Mouse (Mus musculus) frontal cortex, postnatal 14 days (tissue): ENCODE measurements around the gene Aqp11.

ENCODE experiments used
- DNase-seq, 2 experiments: peaks; one replicate each; pipeline ENCODE4 v3.0.0; 2022; ENCODE audit warnings: low spot score in 2 of 2

Aqp11 gene

GRCm38 (mm10) chr7:97747787-97748497 is 9.9 kb upstream of the Aqp11 start:
- DNase-seq: peak; percentile 71 to 84

- no peak for DNase-seq
These were observed 9.2 kb upstream of the Aqp11 start for GRCm38 (mm10) chr7:97747176-97747707.

DNA sequence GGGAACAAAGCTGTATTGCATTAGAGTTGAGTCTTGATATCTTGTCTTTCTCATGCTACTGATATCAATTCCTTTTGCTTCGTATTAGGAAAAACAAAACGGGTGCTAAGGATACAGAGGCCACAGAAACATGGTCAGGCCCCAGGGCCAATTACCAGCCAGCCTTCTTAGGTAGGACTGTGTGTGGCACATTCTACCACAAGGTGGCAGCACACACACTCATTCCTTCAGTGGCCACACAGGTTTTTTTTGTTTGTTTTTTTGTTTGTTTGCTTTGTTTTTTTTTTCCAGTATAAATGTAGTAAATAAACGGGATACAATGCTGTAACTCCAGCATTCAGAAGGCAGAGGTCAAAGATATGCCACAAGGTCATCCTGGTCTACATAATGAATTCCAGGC is 7.2 kb upstream of the Aqp11 start:
- DNase-seq: peak in 1 of 2 experiments; percentile 52

GRCm38 (mm10) chr7:97741756-97742291 is 3.7 kb upstream of the Aqp11 start:
- DNase-seq: no peak

GRCm38 (mm10) chr7:97740948-97741347 is 2.9 kb upstream of the Aqp11 start:
- DNase-seq: no peak

DNA sequence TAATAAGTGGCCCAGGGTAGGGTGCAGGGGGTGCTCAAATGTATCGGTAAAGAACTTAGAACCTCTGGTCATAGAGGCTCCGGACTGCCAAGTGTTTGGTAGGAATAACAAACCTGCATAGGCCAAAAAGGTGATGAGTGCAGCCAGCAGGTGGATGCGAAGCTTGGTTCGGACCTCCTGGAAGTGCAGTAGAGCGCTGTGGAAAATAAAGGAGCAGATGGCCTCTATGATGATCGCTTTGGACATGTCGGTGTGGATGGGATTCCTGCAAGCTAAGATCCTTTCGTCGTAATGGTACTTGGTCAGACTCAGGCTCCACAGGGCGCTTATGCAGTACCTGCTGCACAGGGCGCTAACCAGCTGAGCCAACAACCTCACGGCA is 842 bp downstream of the Aqp11 start:
- DNase-seq: no peak

GRCm38 (mm10) chr7:97735886-97736420 is 2.1 kb downstream of the Aqp11 start:
- no peak for DNase-seq

- DNase-seq: no peak
These were observed 3.1 kb downstream of the Aqp11 start for GRCm38 (mm10) chr7:97735021-97735420.

- DNase-seq: no peak
These were observed 4.5 kb downstream of the Aqp11 start for GRCm38 (mm10) chr7:97733606-97734005.

DNA sequence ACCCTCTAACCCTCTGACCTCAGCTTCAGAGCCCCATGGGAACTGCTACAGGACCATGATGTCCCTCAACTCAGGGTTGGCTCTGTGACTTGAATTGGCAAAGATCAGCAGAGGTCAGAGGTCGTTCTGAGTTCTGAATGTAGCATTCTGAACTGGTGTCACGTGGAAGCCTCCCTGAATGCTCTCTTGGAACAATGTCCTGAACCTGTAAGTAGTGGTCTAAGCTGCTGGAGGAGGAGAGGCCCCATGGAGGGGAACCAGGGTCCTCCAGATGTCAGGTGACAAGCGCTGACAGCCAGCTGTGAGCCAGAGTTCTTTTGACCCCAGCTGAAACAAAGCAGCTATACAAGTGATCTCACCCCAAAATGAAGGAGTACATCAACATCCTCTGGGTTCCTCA is 7.7 kb downstream of the Aqp11 start:
- DNase-seq: no peak

GRCm38 (mm10) chr7:97728666-97729614 is 9.1 kb downstream of the Aqp11 start:
- DNase-seq: no peak

DNA sequence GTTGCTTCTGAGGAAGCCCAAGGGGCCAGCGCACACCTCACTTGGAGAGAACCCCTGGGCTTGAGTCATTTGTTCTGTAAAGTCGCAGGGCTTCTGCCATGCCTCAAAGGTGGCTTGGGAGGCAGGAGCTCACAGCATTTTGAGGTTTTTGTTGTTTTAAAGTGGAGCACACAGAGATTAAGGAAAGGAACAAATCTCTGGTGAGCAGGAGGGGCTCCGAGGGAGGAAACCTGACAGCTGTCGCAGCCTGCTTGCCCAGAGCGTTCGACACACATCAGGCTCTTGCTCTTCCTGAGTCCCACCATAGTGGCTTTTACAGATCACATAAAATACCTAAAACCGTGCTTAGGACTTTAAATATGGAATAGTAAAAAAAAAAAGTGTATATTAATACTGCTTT is 11.3 kb downstream of the Aqp11 start:
- no peak for DNase-seq

DNA sequence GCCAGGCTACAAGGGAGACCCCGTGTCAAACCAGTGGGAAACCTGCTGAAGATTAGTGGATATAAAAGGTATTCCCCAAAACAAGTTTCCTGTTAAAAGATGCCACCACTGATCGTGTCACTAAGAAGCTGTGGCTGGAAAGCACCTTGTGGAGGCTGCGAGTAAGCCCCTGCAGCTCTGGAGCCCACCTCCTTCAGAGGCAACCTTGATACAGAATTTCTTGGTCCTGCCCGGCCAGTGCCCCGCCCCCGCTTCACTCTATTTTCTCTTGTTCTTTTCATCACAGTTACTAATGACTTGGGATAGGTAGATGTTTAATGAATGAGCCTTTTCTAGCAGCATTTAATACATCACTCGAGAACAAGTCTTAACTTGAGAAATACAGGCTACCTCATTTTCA is 12.0 kb downstream of the Aqp11 start:
- no peak for DNase-seq

DNA sequence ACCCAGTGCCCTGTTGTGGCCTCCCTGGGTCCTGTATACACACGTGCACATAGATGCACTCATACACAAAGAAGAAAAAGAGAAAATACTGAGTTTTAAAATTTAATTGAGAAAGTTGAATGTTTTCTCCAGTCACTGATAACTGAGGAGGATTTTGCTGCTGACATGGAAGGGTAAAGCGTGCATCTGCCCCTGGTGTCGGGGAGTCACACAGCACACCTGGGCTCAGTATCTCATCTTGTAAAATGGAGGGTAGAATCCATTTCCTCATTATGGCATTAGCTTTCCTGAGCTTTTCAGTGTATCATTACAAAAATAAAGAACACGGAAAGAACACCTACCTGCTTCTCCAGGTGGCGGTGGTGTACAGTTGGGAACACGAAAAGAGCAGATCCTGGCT is 12.7 kb downstream of the Aqp11 start:
- no peak for DNase-seq

DNA sequence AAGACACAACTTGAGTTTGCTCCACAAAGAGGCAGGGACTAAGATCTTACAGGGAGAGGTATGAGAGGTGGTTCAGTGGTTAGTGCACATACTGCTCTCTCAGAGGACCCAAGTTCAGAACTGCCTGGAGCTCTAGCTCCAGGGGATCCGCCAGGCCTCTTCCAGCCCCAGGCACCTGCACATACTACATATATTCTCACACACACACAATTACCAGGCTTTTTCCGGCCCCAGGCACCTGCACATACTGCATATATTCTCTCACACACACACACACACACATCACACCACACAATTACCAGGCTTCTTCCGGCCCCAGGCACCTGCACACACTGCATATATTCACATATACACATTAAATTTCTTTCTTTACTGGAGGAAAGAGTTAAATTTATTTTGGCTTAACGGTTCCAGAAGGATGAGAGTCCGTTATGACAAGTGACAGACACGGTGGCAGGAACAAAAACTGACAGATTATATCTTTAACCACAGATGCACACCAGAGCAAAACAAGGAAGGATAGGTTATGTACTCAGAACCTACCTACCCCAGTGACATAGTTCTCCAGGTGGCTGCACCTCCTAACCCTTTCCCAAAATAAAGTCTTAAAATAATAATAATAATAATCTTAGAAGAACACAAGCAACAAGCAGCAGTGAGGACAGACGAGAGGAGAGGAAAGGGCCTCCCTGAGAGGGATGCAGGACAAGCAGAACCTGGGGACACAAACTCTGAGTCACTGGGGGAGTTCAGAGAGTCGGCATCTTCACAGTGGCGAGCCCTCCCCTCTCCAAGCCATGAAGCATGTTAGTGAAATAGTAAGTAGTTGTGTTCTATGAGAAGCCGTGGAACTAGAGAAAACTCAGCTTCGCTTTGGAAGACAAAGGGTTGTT is 14.2 kb downstream of the Aqp11 start:
- no peak for DNase-seq

- no peak for DNase-seq
These were observed 15.7 kb downstream of the Aqp11 start for GRCm38 (mm10) chr7:97722278-97722918.

DNA sequence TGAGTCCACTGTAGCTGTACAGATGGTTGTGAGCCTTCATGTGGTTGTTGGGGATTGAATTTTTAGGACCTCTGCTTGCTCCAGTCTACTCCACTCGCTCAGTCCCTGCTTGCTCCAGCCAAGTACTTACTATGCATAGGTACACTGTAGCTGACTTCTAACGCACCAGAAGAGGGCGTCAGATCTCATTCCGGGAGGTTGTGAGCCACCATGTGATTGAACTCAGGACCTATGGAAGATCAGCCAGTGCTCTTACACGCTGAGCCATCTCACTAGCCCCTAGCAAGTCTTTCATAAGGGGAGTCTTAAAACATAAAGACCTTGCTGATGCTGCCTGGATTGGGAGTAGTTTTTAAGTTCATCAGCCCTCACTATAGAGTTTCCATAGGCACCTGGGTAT is 18.0 kb downstream of the Aqp11 start:
- DNase-seq: no peak

DNA sequence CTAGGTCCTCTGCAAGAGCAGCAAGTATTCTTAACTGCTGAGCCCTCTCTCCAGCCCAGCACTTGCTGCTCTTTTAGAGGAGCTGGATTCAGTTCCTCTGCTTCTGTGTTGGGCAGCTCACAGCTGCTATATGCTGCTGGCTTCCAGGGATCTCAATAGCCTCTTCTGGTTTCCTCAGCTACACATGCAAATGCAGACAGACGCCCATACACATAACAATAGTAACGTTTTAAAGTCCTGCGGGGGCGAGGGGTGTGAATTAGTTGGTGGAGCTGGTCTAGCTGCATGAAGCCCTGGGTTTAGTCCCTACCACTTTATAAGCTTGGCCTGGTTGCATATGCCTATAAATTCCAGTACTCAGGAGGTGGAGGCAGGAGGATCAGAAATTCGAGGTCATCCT is 19.0 kb downstream of the Aqp11 start:
- DNase-seq: no peak

DNA sequence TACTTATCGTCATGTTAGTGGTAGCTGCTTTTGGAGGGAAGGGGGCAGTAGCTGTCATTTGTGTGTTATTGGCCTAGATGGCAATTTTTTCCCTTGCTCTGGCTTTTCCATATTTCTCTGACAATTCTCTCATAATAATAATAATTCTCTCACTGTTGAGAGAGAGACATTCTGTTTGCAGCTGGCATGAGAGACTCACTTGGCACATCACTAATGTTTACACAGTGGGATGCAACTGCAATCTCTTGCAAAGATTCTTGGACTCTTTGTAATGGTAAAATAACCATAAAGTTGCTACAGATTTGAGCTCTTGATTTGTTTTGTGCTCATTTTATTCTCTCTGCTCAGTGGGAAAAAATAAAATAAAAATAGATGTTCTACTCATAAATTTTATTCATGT is 20.8 kb downstream of the Aqp11 start:
- no peak for DNase-seq

- DNase-seq: no peak
These were observed 23.4 kb downstream of the Aqp11 start for GRCm38 (mm10) chr7:97714651-97715050.

DNA sequence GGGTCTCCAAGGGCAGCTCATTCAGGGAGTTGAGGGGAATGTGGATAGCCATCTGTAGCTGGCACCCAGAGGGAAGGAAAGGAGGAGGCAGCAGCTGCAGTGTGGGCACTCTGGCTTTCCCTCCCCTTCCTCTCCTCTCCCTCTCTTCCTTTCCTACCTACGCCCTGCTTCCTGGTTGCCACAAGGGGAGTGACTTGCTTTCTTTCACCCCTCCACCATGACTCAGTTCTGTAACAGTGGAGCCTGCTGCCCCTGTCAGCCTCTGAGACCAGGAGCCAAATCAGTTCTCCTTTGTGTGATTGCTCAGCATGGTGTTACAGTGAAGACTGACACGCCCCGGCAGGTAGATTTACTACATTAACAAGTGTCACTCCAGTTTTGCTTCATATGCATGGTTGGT is 28.9 kb downstream of the Aqp11 start:
- DNase-seq: no peak
